Mouse (Mus musculus) retina, adult 2 months (tissue): ENCODE measurements around the gene Ptger1.

Source experiments
- DNase-seq: peaks from one replicate; pipeline ENCODE4 v3.0.0-alpha.2; 2012; ENCODE audit warnings: low read depth, low spot score

Gene Ptger1

DNA sequence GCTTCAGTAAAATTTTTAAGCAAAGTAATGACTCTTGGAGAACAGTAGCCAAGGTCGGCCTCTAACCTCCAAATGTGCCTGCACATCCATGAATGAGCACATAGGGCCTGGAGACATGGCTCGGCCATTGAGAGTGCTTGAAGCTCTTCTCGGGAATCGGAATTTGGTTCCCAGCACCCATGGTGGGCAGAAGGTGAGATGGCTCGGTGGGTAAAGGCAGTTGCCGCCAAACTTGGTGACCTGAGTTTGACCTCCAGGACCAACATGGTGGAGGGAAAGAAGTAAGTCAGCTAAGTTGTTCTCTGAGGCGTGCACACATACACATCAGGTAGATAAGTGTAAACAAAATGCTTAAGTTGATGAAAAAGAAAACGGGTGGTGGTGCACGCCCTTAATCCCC, 10.4 kb upstream of the Ptger1 start:
- no peak for DNase-seq

DNA sequence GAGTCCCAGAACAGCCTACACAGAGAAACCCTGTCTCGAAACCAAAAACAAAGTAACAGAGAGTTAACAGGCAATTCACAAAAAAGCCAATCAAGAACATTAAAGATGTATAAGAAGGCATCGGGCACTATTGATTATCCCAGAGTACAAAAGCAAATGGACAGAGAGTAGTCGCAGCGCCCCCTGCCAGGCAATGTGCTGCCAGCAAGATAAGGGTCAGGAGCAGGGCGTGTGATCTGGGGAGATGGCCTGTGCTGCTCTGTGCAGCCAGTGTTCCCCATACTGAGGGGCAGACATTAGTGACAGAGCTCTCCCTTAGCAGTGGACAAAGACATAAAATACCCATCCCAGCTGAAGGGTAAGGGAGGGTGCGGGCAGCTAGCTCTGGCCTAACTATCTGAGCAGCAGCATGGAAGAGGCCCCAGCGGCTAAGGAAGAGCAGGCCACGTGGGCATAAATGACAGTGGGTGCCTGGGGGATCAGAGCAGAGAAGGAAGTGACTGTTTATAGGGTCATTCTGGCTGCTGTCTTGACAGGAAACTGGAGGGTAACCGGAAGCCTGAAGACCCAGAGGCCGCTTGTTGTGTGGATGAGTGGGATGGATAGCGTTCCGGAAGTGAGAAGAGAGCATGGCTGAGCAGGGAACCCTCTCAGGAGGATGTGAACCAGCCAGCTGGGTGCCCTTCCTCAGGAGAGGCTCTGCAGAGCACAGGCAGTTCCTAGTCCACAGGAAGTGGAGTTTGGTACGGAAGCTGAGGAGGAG, 9.8 kb upstream of the Ptger1 start:
- no peak for DNase-seq

DNA sequence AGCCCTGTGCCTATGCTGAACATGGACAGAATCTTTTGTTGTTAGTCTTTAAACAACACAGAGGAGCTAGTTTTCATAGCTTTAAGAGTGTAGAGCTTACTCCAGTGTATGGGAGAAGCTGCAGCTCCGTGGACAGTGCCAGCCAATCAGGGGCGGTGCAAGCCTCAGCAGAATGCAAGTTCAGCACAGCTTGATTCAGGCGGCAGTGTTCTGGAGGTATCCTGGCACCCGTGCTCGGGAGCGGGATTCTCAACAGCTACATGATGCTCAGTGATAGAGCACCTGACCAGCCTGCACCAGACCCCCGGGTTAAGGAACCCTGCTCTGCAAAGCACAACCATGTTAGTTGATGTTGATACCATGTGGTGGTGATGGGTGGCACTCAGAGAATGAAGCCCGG, 5.9 kb upstream of the Ptger1 start:
- DNase-seq = no peak

DNA sequence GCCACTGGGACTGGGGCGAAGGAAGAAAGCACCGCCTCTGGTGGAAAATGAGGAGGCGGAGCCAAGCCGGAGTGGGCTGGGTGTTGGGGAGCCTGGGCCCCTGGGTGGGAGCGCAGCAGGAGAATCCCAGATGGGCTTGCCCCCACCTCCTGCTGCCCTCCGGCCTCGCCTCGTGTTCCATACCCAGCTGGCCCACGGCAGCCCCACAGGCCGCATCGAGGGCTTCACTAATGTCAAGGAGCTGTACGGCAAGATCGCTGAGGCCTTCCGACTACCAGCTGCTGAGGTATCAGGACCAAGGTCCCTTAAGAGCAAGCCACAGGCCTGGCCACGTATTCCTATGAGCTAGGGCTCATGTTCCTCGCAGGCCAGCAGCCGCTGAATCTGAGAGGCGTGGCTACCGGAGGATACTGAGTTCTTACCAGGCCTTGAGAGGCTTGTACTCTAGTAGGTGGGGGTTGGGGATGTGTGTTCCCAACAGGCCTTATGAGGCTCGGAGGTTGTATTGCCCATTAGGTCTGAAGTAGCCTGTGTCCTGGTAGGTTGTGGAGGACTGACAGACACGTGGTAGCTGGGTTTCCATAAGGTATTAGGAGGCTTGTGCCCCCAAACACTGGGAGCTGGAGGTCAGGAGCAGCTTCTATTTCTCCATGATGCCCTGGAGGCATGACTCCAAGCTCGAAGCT, 5.3 kb upstream of the Ptger1 start:
- DNase-seq = no peak

DNA sequence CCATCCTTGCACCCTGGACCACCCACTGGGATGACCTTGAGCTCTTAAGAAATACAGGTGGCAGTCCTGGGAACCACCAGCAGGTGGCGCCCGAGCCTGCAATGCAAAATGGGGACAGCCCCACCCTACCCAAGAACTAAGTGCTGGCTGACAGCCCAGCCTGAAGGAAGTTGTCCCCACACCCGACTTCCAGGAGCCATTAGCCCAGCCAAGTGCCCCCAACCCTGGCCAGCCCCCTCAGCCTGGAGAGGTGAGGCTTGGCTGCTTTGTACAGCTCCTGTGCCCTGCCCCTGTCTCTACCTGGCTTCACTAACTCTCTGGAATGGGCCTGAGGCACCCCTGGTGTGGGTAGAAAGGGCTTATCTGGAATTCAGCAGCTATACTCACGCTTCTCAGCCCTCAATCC, 4.1 kb upstream of the Ptger1 start:
- DNase-seq = no peak

DNA sequence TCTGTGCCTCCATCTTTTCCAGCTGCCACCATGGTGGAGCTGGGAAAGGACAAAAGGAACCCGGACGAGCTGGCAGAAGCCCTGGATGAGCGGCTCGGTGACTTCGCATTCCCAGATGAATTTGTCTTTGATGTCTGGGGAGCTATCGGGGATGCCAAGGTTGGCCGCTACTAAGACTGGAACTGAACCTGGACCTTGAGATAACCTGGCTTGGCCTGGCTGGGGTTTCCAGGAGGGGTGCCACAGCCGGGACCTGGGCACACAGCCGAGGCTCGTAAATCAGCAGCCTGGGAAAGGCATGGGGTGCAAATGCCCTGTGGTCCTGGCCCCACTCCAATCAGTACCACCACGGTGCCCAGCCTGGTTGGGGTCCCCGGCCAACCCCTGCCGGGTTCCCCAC, 2.4 kb upstream of the Ptger1 start:
- no peak for DNase-seq

DNA sequence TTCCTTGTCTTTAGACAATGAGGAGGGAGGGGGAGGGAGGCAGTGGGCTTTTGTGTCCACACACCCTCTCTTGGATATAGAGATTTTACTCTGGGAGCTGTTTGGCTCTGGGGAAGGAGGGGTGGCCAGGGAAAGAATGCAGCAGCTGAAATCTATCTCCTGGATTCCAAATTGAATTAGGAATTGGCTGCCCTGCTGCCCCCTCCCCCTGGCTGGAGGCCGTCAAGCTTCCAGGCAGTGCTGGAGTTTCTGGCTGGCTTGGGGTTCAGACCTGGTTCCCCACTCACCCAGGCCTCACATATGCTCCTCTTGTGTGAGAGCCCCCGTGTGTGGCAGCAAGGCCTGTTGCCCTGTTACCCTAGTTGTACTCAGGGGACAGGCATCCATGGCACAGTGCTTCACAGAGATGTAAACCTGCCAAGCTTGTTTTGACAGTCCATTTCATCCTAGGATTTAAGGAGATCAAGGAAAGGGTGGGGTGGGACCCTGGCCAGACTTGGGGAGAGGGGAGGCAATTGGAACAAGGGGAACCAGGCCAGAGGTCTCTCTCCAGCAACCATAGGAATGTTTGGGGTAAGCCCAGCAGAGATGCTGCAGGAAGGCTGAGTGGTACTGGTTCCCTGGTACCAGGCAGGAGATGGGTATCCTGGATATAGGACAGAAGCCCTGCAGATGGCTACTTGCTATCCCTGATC, 1.4 kb upstream of the Ptger1 start:
- DNase-seq = no peak

DNA sequence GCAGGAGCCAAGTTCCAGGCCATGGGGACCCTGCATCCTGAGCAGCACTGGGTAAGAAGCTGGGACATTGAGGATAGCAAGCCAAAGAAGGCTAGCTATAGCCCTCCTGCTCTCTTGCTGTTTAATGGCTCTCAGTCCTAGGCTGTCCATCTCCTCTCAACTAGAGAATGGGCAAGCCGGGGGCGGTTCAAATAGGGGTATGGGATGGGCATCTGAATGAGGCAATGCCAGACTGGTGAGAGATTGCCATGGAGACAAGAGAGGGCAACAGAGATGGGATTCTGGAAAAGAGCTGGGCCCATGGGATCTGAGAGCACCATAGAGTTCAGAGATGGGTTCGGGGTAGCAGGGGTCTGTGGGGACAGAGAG, 372 bp downstream of the Ptger1 start:
- DNase-seq = no peak

DNA sequence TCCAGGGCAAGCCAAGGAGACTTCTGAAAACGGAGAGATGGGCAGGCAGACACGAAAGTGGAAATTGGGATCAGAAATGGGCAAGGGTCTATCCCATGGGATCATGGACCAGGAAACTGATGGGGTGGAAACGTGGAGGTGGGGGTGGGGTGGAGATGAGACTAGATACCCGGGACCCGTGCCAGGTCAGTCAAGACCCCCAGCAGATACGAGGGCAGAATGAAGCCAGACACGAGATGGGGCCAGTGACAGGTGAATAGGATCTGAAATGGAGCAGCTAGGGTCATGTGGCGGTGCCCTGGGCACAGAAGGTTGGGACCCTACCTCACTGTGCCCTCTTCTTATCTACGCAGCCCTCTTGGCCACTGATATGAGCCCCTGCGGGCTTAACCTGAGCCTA, 1.0 kb downstream of the Ptger1 start:
- no peak for DNase-seq

DNA sequence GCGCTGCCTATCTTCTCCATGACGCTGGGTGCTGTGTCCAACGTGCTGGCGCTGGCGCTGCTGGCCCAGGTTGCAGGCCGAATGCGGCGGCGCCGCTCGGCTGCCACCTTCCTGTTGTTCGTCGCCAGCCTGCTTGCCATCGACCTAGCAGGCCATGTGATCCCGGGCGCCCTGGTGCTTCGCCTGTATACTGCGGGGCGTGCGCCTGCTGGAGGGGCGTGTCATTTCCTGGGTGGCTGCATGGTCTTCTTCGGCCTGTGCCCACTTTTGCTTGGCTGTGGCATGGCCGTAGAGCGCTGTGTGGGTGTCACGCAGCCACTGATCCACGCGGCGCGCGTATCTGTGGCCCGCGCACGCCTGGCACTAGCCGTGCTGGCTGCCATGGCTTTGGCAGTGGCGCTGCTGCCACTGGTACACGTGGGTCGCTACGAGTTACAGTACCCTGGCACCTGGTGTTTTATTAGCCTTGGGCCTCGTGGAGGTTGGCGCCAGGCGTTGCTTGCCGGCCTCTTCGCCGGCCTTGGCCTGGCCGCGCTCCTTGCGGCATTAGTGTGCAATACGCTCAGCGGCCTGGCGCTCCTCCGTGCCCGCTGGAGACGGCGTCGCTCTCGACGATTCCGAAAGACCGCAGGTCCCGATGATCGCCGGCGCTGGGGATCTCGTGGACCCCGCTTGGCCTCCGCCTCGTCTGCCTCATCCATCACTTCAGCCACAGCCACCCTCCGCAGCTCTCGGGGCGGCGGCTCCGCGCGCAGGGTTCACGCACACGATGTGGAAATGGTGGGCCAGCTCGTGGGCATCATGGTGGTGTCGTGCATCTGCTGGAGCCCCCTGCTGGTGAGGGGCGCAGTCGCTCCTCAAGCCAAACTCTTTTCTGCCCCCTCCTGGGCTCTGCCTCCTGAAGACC, 1.8 kb downstream of the Ptger1 start:
- no peak for DNase-seq

DNA sequence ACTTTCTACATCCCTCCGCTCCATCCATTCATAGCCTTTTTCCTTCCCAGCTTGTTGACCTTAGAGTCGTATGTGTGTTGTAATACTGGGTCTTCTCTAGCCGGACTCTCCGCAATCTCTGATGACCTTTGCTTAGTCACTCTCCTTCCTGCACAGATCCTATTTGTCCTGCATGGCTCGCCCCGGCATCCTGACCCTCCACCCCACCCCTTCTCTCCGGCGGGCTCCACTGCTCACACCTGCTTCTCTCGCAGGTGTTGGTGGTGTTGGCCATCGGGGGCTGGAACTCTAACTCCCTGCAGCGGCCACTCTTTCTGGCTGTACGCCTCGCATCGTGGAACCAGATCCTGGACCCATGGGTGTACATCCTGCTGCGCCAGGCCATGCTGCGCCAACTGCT, 2.5 kb downstream of the Ptger1 start:
- DNase-seq = no peak

DNA sequence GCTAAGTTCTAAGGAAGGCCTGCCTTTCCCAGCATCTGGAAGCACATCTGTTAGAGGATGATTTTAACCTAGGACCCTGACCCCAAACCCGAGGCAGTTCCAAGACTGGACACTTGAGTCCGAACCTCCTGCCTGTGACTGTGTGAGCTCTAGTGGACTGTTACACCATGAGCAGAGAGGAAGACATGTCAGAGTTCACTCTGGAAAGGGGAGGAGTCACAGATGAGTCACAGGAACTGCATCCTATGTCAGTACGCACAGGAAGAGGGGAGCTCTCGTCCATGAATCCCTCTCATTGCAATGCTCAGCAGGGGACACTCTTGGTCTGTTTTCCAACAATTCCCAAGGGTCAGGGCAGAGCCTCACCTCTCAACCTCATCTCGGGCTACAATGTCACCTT, 6.5 kb downstream of the Ptger1 start:
- DNase-seq = no peak

DNA sequence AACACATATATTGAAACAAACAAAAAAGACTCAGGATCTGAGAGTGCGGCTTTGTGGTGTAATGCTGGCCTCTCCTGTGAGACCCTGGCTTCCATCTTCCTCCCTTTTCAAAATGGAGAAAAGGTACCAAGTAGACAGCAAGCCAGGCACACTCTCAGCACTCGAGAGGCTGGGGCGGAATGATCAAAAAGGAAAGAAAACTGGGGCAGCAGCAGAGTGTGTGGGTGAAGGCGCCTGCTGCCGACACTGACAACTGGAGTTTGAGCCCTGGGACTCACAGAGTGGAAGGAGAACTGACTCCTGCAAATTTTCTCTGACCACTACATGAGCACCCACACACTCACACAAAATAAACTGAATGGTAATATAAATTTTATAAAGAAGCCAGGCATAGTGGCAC, 8.0 kb downstream of the Ptger1 start:
- DNase-seq = no peak

DNA sequence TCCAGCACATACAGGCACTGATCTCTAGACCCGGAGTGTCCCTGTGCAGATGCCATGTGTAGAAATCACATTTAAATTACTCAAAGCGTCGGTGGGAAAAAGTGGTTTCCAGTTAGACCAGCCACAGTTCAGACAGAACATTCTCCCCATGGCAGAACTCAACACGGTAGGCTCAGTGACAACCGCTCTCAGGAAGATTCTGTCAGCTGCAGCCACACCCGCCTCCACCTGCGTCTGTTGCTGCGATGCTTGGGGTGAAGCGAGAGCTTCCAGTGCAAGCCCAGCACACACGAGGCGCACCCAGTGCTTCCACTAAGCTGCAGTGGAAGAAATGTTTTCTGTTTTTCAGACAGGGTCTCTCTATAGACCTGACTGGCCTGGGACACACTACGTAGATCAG, 13.4 kb downstream of the Ptger1 start:
- no peak for DNase-seq

DNA sequence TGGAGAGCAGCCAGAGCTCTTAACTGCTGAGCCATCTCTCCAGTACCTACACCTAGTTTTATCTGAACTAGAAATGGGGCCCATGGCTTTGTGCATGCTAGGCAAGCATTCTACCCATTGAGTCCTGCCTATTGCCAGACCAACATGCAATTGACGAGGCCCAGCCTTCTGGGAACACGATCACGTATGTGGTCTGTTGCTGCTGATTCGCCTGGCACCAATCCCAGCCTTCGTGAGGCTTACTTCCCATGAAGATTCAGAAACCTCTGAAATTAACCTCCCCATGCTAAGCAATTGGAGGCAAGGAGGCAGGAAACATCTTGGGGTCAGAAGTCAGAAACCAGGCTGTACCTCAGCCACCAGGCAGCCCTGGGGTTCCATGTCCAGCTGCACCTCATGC, 14.1 kb downstream of the Ptger1 start:
- no peak for DNase-seq

DNA sequence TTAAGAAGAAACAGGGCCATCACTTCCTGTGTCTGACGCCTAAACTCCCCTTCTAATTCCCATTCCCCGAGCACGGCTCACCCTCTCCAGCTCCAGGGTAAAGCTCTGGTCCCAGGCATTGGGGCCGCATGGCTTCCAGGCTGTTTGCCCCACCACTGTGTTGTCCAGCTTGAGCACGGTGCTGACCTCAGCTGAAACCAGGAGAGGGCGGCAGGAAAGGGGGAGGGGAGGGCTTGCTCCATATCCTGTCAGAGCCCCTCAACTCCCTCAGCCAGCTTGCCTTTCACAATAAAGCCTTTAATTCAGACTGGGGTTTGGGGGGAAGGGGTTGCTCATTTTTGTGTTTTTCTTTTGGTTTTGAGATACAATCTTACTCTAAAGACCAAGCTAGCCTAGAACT, 14.6 kb downstream of the Ptger1 start:
- no peak for DNase-seq

DNA sequence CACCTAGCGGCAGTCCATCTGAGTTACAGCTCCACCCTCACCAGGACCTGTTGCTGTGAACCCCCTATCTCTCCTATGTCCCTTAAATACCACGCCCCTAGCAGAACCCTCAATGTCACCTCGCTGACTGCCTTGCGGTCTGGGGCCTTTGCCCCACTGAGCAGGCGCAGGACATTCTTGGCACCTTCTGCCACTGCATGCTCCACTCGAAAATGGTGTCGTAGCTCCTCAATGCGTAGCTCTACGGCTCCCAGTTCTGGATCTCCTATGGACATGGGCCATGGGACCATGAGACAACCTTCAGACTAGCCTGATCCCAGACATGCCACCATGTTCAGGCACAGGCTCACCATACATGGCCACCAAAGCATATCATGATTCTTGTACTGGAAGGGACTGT, 18.0 kb downstream of the Ptger1 start:
- DNase-seq = no peak

DNA sequence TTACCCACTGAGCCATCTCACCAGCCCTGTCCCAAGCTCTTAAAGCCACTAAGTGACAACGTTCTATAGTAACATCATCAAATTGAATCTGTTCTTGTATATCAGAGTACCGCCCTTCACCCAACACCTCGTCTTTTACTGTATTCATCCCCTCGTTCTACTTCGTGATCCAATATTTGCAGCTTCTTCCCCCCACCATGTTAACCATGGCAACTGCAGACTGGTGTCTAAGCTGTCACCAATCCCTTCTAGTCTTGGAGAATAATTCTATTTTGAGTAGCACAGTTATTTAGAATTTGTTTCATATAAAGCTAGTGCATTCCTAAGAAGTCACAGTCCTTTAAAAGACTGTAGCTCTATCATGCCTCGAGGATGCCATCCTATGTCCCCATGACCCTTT, 22.8 kb downstream of the Ptger1 start:
- DNase-seq = no peak

DNA sequence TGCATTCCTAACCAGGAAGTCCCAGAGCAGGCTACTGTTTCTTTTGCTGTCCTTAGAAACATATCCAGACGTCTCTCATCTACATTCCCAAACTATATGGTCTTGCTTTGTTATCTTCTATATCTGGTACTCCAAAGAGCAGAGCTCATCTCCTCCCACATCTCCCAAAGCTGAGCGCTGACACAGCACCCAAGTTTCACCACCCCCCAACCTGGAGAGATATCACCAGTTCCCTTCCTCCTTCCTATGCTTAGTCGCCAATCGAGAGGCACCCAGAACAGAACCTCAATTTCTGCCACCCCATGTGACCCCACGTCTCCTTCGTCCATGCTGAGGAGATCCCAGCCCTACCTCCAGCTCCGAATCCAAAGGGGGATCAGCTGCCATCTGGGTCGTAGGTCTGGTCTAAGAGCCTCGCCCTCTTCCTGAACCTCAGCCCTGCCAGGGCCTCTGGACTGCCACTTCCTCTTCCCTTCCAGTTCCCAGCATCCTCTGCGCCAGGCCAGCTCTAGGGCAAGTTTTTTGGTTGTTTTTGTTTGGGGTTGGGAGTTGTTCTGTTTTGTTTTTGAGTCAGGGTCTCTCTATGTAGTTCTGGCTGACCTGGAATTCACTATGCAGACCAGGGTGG, 27.2 kb downstream of the Ptger1 start:
- DNase-seq = no peak

DNA sequence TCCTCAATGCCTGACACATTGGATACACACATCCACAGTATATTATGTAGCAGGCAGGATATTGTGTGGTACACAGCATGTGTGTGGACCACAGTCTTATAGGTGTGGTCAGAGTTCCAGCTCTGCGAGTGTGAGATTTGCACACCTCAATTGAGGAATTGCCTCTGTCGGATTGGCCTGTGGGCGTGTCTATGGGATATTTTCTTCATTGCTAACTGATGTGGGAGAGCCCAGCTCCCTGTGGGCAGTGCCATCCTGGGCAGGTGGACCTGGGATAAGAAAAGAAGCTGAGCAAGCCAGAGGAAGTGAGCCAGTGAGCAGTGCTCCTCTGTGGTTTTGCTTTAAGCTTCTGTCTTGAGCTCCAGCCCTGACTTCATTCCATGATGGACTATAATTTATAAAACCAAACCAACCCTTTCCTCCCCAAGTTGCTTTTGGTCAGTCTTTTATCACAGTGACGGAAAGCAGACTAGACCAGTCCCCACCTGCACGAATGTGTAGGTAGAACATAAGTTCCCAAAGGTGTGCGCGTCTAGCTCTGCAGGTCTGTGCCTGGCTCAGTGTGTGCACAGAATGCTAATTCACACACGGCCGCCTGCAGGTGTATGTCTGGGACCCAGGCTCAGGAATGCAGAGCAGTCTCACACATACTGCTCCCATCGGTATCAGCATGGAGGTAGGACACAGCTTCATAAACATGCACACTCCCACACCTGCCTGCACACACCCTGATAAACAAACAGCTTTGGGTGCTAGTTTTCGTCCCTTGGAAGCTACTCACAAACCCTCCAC, 28.1 kb downstream of the Ptger1 start:
- DNase-seq = no peak
